Mouse (Mus musculus) heart, postnatal 25 days (tissue): ENCODE data around the gene Cdpf1. TPM values are rescaled to one million over a fixed set of nuclear protein-coding genes. Genes with fewer than 3 reads are reported as not detected.

Experiments
- DNase-seq: peaks from one replicate; pipeline ENCODE4 v3.0.0; 2022; ENCODE audit warnings: low spot score
- intact Hi-C: fragments of 180-260 bp; cut with DNase I; formaldehyde crosslinking; loops from one replicate; pipeline ENCODE4 v1.15.1; 2025
- total RNA-seq, 2 experiments: library from RNA; stranded (reverse); gene quantifications; 2 replicates each; pipeline ENCODE4 v1.2.3; 2021

The Cdpf1 gene
- 10 to 100 TPM; 29.6 to 31.8 TPM for total RNA-seq

DNA sequence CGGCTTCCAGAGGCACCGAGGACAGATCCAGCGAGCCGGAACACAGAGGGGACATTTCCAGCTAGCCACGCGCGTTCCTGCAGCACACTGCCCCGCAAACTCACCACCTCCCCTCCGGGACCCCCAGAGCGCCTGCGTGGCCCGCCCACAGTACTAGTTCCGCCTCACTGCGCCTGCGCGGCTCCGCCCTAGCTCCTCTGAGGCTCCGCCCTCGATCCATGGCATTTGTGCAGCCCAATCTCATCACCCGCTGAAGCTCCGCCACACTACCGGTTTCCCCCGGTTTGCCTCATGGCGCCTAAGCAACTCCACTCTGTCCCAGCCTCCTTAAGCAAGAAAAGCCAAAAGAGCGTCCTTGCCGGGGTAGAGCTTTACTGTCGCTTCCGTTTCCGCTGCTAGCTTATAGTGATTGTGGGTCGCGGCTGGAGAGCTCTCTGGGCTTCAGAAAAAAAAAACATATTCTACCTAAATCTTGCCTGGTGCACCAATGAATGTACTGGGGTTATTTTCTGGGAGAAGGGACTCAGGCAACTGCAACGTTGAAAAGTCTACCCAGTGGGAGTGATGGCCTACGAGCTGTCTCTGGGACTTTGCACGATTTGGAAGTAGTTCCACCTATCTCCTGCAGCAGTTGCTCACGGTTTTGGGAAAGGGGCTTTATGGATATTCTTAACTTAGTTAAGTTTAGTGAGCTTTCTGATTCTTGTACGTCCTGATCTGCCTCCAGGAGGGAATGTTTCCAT, at the start of gene Cdpf1:
Cdpf1 (minus strand) TSS at position 163 of the 743 bp plus-strand sequence.
- intact Hi-C loops: loop anchor here (2.0 to 5.0 kb wide), 3 partner anchors 47 to 74 kb away; partner anchors contain the start of genes Gtse1 and Trmu
- DNase-seq: peak; percentile 97

DNA sequence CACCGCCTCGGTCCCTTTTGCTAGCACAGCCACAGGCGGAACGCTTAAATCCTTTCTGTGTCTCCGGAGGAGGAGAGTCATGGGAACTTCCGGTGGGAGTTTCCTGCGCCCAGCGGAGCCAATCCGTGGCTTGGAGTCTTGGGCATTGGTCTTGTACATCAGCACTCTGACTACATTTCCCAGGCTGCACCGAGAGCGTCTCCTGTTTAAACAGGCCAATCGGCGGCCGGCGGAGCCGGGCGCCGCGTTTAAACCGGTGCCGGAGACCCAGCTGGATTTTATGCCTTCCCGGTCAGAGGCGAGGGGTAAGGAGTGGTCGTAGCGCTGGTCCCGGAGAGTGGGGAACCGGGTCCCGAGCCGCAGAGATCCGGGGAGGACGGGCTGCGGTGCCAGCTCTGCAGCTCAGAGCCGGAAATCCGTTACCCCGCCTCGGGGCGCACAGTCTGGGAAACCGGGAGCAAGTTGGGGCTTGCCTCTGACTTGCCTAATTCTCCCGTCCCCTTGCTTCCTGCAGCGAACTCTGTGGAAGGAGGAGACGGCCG, 48.1 kb upstream of the Cdpf1 start, which contains the start of gene Gtse1:
Gtse1 (plus strand) TSS at position 256 of the 542 bp plus-strand sequence.
- peak; percentile 89 for DNase-seq
- intact Hi-C loops: loop anchor here (2.0 kb wide), 3 partner anchors 19 to 47 kb away; partner anchors contain the start of gene Trmu

DNA sequence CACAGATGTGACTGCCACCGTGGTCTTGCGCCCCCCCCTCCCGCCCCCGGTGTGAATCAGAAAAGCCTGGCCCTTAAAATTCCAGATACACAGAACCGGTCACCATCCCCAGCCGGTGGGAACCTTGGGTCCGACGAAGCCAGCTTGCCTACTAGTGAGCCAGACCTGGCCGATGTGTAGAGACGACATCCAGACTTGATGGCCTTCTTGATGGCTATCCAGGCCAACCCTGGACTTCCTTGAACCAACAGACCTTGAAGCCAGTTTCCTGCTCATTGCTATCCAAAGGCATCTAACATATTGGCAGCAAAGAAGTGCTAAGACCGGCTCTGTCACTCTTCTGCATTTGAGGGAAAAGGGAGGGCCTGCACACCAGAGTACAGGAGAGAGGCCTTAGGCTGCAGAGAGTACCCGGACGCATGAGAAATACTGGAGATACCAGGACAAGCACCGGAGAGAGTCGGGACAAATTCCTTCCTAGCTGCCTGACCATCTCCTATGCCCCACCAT, 47.5 kb upstream of the Cdpf1 start:
- DNase-seq: no peak
- intact Hi-C loops: loop anchor here (2.0 kb wide), 3 partner anchors 20 to 46 kb away; partner anchors contain the start of gene Trmu

DNA sequence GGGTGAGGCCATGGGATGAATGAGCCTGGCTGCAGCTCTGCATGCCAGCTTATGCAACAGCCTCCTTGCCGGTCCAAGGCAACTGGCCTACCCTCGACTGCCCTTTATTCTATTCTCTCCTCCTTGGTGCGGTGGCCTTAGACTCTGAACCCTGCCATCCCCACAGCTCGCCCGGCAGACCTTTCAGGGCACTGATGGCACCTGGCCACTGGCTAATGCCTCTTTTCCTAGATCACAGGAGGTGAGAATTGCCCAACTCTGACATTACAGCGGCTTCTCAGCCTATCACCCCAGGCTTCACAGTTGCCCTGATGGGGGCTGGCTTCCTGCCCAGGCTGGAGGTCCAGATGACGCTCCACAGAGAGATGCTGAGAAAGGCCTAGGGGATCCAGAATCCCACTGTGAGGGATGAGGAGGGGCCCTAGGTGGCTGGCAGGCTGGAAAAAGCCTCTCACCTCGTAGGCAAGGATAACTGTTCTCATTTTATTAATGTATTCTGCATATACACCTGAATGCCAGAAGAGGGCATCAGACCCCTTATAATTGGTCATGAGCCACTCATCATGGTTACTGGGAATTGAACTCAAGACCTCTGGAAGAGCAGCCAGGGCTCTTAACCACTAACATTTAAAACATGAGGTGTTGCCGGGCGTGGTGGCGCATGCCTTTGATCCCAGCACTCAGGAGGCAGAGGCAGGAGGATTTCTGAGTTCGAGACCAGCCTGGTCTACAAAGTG, 40.3 kb upstream of the Cdpf1 start:
- intact Hi-C loops: no loop called here
- DNase-seq: no peak

DNA sequence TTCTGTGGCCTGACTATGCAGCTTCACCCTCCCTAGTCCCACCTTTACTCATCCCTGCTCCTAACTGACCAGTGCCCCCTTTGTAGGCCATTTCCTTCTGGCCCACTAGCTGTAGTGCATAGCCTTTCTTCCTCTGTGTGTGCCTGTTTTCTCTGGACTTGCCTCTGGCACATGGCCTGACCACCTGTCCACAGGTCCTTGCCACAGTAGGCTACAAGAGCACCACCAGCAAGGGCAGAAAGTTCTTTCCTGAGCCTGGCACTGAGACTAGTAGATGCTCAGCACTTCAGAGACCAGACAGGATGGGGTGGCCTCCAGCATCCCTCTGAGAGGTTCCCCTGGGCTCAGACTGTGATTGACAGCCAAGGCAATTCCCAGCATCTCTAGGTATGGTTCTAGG, 33.6 kb upstream of the Cdpf1 start:
- intact Hi-C loops: no loop called here
- no peak for DNase-seq

DNA sequence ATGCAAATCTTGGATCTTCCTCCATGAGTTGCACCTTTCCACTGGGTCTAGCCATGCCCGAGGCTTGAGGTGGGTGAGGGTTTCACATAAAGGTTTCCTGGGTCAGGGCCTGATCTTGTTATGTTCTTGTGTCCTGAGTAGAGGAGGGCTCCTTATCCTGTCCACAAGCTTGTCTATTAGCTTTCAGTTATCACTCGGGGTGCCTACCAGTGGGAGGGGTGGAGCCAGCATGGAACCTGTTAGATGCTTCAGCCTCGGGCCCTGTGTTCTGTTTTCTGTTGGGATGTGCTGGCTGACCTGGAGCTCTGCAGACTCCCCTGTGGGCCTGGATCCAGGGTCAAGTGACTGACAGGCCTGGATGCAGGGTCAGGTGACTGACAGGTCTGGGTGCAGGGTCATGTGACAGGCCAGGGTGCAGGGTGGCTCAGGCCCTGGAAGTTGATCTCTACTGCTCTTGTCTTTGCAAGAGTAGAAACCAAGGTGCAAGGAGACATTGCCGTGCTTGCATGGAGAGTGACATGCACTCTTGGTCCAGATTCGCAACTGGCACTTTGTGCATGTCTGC, 30.4 kb upstream of the Cdpf1 start:
- intact Hi-C loops: no loop called here
- DNase-seq: no peak

DNA sequence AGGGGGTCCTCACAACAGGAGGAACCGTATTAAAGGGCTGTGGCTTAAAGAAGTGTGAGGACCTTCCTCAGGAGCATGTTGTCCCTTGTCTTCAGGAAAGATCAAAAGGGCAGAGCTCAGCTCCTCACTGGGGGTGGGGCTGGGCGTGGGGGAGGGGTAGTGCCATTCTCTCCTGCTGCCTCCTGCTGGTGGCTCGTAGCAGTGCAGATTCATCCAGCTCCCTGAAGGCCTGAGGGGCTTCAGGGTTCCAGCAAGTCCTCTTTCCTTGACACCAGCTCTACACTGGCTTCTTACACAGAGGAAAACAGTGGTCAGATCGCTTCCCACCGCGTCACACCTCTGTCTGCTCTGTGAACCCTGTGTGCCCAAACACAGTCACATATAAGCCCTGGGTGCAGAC, 29.5 kb upstream of the Cdpf1 start:
- no peak for DNase-seq
- intact Hi-C loops: no loop called here

DNA sequence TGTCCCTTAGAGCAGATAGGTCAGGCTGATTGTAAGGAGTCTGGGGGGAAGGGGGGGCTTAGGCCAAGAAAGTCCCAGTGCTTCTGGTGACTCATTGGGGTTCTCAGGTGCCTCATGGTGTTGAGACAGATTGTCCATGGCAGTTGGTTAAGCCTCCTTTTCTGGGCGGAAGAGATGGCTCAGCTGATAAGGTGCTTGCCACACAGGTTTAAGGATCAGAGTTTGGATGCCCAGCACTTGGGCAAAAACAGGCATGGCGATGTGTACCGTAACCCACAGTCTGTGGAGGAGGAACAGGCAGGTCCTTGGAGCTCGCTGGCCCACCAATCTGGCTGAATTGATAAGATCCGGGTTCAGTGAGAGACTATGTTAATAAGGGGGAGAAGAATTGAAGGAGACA, 25.4 kb upstream of the Cdpf1 start:
- DNase-seq: no peak
- intact Hi-C loops: no loop called here

DNA sequence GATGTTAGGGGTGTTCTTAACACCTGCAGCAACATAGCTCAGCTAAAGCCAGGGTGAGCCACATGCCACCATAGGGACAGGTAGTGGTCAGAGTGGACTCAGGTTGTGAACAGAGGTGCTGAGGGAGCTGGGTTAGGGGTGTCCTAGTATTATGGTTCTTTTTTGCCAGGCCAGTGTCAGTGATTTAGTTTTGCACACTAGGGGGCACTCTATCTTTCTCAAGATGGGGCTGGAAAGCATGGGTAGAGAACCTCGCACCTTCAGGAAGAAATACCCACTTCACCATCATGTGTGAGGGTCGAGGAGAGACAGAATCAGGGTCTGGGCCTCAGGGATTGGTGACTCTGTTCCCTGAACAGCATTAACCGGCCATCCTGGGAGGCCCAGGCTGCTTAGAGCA, 23.8 kb upstream of the Cdpf1 start:
- intact Hi-C loops: loop anchor here (2.0 kb wide), 1 partner anchor 23 kb away; the partner anchor contains the start of gene Gtse1
- no peak for DNase-seq

DNA sequence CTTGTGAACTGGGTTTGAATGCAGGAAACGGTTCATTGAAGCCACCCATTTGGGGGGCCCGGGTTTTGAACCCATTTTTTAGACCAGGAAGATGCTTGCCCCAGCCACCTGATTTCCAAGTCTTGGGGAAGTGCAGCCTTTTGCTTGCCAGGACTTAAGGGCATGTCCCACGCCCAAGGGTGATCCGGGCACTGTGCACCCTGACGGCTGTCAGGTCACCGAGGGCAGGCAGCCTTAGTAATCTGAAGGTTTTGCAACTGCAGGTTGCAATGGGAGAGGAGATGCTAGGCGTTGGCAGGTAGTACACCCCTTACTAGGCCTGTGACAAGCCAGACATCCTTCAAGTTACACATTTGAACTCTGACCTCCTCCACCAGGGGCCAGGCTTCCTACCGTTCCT, 21.1 kb upstream of the Cdpf1 start:
- DNase-seq: no peak
- intact Hi-C loops: no loop called here

DNA sequence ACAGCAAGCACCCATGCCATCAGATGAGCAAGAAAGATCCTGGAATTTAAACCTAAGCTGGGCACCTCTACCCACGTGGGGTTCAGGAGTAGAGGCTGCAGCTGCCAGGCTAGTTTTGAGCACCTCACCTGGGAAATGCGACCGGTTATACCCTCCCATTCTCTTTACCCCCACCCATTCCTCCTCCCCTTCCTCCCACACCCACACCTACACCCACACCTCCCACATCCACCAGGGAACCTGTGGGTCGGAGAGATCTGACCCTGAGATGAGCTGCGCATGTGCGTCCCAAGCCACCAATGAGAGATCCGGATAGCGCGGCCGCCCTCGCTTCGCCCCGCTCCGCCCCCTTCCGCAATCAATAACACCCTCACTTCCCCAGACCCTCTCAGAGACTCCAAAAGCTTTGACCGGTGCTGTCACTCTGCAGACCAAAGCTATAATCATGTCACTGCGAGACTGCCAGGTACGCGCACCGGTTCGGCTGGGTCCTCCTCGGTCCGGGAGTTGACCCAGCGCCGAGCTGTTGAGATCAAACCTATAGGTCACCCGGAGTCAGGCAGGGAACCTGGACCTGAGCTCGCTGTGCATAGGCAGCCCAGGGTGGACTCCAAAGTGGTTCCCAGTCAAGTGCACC, 20.6 kb upstream of the Cdpf1 start, which contains the start of gene Ttc38:
Ttc38 (plus strand) TSS at position 353 of the 637 bp plus-strand sequence.
- intact Hi-C loops: no loop called here

DNA sequence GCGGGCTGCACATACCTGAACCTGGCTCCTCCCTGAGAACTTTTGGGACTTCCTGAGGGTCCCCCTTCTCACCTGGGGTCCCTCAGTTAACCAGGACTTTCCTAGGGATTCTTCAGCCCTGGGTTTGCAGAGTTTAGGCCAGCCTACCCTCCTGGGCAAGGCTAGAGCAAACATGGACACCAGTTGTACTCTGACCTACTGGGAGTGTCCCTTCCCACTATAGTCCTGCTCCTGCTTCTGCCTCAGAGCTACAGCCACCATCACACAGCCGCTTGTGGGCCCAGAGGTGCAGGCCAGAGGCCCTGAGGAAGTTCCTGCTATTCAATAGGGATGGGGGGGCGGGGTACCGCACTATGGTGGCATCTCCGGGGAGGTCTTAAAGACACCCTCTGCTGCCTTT, 18.0 kb upstream of the Cdpf1 start:
- intact Hi-C loops: no loop called here
- DNase-seq: no peak

More for the DNA sequence above, 20.6 kb upstream of the Cdpf1 start, which contains the start of gene Ttc38:
- peak; percentile 75 for DNase-seq

DNA sequence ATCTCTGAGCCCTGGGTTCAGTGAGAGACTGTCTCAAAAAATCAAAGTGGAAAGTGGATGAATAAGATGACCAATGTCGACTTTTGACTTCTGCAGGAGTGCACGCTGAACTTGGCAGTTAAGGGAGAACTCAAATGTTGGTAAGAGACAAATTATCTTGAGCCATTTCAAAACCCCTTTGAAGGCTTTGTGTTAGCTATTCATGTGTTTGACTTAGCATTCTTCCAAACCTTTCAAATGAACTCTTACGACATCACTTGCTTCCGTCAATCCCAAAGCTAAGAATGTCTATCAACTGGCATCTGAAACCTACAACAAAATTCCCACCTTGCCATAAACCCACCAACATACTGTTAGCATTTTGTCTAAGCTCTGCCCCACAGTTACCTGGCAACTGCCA, 16.6 kb upstream of the Cdpf1 start:
- intact Hi-C loops: no loop called here
- no peak for DNase-seq

DNA sequence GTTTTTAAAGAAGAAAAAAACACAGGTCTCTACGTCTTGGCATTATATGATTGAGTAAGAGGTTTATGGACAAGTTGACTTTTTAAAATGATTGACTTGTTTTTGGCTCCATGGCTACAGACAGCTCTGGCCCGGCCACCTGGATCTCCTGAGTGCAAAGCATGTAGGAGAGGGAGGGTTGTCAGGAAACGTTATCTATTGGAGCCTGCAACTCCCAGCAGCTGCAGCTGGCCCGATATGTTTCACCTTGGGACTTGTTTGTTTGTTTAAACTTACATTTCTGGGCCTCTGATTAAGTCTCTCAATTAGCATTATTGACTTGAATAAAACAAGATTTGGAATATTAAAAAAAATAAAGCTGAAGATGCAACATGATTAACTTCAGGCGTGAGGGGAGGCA, 15.2 kb upstream of the Cdpf1 start:
- DNase-seq: no peak
- intact Hi-C loops: no loop called here

DNA sequence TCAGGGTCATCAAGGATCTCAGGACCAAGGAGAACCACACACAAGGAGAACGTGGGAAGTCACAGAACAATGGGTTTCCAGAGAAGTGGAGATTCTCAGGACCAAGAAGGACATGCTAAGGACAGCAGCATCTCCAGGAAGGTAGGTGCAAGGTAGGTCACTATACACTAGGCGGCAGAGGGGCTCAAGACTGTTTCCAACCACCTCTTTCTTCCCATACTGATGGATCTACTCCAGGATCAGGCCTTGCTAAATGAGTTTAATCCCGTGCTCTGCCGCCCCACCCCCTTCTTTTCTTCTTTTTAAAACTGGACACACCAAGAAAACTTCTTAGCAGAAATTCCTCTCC, 10.5 kb upstream of the Cdpf1 start:
- DNase-seq: no peak
- intact Hi-C loops: no loop called here

DNA sequence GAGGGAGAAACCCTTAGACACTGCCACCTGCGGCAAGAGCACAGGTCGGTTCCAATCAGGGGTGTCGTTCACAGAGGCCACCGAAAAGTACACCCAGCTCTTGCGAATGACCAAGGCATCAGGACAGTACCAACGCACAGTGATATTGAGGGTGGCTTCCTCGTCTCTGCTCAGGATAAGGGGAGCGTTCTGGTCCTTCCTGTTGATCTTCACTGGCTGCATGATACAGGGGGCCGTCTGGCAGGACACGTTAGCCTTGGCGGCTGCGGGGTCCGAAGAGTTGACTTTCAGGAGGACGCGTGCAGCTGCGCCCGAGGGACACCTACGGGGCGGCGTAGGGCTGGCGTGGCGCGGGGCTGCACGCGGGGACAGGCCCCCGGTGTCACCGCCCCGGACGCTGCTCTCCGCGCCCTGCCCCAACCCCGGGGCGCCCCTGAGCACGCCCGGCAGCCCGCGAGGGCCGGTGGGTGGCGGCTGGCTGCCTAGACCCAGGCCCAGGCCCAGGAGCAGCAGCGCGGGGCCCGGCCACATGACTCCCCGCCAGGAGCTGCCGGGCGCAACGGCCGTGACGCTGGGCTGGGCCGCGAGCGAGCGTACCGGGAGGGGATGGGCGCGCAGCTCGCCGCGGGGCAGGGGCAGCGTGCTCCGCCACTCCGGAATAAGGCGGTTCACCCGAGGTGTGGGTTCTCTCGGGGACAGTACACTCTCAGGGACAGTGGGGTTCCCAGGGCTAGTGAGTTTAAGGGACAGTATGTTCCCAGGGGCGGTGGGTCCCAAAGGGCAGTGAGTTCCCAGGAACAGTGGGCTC, 9.9 kb upstream of the Cdpf1 start, which contains the start of gene Pkdrej:
Pkdrej (minus strand) TSS at position 532 of the 808 bp plus-strand sequence.
- intact Hi-C loops: no loop called here
- no peak for DNase-seq

DNA sequence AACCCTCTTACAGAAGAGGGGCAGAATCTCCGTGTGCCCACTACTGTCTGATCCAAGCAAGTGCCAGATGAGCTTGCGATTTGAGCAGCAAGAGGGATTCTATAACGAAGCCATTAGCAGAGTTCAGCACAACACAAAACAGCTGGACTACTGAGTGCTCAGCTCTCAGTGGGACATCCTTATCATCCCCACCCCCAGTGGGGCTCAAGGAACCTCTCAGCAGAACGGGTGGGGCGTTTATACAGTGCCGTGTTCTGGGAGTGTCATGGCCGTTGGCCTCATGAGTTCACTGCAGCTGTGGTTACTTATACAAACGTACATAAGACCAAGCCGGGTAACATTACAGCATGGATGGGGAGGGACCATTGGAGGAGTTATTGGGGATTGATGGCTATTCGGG, 1.9 kb upstream of the Cdpf1 start:
- intact Hi-C loops: loop anchor here (2.0 to 5.0 kb wide), 3 partner anchors 45 to 76 kb away; partner anchors contain the start of genes Gtse1 and Trmu
- DNase-seq: no peak

DNA sequence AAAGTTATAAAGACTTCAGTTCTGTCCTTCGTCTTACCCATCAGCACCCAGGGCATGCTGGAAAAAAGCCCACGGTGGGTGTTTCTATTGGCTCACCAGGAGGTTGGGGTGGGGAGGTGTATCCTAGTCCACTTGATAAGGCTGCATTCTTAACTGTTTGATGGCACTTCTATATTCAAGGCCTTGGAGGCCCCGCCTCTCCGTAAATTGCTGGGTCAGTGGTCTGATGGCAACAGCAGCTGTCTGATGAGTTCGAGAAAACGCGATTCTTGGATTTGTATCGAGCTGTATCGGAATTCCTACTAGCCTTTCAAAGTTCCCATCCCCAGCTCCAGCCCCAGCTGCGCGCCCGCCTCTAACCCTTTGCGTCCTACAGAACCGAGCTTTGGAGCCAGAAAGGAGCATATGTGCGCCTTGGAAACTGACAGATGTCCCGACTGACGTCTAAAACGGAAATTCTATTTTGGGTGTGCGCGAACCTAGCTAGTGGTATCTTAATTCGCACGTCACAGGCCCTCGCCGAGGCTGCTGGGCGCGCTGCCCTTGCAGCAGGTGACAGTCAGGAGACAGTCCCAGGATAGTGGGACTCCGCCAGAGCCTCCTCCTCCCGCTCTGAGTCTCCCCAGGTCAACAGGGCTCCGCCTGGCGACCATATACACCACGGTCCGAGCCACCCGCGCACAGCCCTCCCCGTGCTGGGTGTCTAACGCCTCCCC, 533 bp downstream of the Cdpf1 start:
- peak; percentile 65 for DNase-seq
- intact Hi-C loops: loop anchor here (5.0 kb wide), 2 partner anchors 66 to 74 kb away; partner anchors contain the start of gene Trmu
